Mouse (Mus musculus) erythroblast, embryonic 14.5 days (primary cell): ENCODE results near the gene Agmo. TPM values are rescaled to one million over a fixed set of nuclear protein-coding genes. Genes with fewer than 3 reads are reported as not detected.

ENCODE experiments used
- H3K27me3 ChIP-seq: 2 replicates; pipeline ENCODE4 v1.6.1; 2012; ENCODE audit warnings: inconsistent platforms; ENCODE audit not compliant: control insufficient read depth
- H3K36me3 ChIP-seq: 2 replicates; pipeline ENCODE4 v1.6.1; 2012; ENCODE audit warnings: mild to moderate bottlenecking, inconsistent platforms; ENCODE audit not compliant: control insufficient read depth
- H3K4me1 ChIP-seq: 2 replicates; pipeline ENCODE4 v1.6.1; 2012; ENCODE audit warnings: inconsistent platforms; ENCODE audit not compliant: control insufficient read depth
- H3K4me3 ChIP-seq: replicated peaks from 2 replicates; pipeline ENCODE3; 2012; ENCODE audit warnings: moderate library complexity, mild to moderate bottlenecking, inconsistent platforms
- H3K9me3 ChIP-seq: 2 replicates; pipeline ENCODE4 v1.6.1; 2012; ENCODE audit warnings: low read length, inconsistent platforms, mixed read lengths; ENCODE audit not compliant: control insufficient read depth
- GATA1 ChIP-seq: IDR thresholded peaks from 2 replicates; pipeline ENCODE4 v1.6.1; 2012; ENCODE audit warnings: low read length, inconsistent platforms, mixed read lengths
- TAL1 ChIP-seq: IDR thresholded peaks from 3 replicates; pipeline ENCODE4 v1.6.1; 2012; ENCODE audit warnings: low read length, inconsistent platforms, mixed read lengths
- polyA plus RNA-seq: library from polyadenylated mRNA; stranded (reverse); fragments of >175 nt; gene quantifications from 2 replicates; pipeline ENCODE4 v1.2.3, GENCODE M21; 2012

The Agmo gene
- polyA plus RNA-seq, 1 experiment: not detected

DNA sequence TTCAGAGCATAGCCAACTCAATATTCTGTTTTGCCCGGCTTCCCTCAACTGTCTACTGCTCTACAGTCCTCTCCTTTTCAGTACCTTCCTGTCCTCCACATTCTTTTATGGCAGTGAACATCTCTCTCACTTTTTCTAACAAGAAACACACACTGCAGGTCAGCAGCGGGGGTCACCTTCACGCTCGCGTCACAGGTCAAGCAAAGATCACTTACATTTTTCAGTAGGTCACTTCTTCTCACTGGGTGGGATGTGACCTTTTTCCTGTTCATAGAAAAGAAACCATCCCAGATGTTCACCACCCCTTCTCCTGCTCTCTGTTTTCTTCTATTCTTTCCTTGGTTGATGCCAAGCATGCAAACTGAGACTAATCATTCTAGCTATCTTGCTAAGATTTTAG lies 230.2 kb downstream of the Agmo start:
- no peak overlapping the region for H3K4me3 ChIP-seq
- no peaks in the 10 kb centered on the region for H3K9me3 ChIP-seq
- H3K36me3 ChIP-seq: no peaks in the 10 kb centered on the region; the same call in 1 of the 2 replicates
- H3K4me1 ChIP-seq: no peaks in the 10 kb centered on the region
- TF ChIP-seq TAL1 (no peak), GATA1 (no peak)
- no peaks in the 10 kb centered on the region for H3K27me3 ChIP-seq

GRCm38 (mm10) chr12:37476849-37477248 lies 235.4 kb downstream of the Agmo start:
- Histone ChIP-seq H3K9me3 (no peaks in the 10 kb centered on the region), H3K4me1 (no peaks in the 10 kb centered on the region), H3K27me3 (no peaks in the 10 kb centered on the region), H3K36me3 (no peaks in the 10 kb centered on the region; the same call in 1 of the 2 replicates), H3K4me3 (no peak overlapping the region)
- TF ChIP-seq TAL1 (no peak), GATA1 (no peak)

DNA sequence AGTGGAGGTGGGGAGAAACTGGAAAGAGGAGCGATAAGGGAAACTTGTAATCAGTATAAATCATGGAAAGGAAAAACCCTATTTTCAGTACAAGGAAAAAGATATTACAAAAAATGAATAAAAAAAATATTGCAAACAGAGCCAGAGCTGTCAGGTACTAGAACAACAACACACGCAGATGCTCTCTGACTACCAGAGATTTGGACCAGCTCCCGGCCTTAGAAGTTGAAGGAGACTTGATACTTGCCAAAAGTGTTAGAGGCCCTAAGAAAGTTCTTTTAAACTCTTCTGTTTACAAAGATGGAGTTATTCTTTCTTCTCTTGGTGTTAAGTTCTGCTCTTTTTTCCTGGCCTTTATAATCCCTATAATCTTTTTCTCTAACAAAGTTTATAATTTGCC lies 246.6 kb downstream of the Agmo start:
- Histone ChIP-seq H3K9me3 (no peaks in the 10 kb centered on the region), H3K27me3 (no peaks in the 10 kb centered on the region), H3K4me1 (no peaks in the 10 kb centered on the region), H3K36me3 (no peaks in the 10 kb centered on the region), H3K4me3 (no peak overlapping the region)
- TF ChIP-seq TAL1 (no peak), GATA1 (no peak)

- H3K4me3 ChIP-seq: no peak overlapping the region
- TF ChIP-seq TAL1 (no peak), GATA1 (no peak)
- H3K27me3 ChIP-seq: no peaks in the 10 kb centered on the region
- H3K9me3 ChIP-seq: no peaks in the 10 kb centered on the region
- no peaks in the 10 kb centered on the region for H3K4me1 ChIP-seq
- H3K36me3 ChIP-seq: no peaks in the 10 kb centered on the region
Observed at GRCm38 (mm10) chr12:37498871-37499270, 257.4 kb downstream of the Agmo start.

DNA sequence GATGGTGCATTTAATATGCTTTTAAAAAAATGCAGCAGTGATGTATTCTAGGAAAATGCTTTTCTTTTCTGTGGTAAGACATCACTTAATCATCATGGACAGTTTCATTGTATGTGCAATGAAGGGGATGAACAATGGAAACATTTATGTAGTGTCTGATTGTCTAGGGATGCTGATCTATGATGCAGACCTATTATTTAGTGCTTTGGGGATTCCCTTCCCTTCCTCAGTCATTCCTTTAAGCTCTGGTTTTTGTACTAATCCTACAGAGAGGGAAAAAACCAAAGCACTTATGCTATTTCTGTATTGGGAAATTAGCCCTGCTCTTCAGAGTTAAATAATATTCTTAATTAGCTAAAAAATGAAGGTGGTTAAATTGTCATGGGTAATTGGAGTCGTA lies 266.0 kb downstream of the Agmo start:
- no peaks in the 10 kb centered on the region for H3K27me3 ChIP-seq
- no peaks in the 10 kb centered on the region for H3K9me3 ChIP-seq
- no peaks in the 10 kb centered on the region for H3K4me1 ChIP-seq
- TF ChIP-seq GATA1: no peak
- TF ChIP-seq TAL1: no peak
- H3K4me3 ChIP-seq: no peak overlapping the region
- H3K36me3 ChIP-seq: no peaks in the 10 kb centered on the region

GRCm38 (mm10) chr12:37507826-37508225 lies 266.4 kb downstream of the Agmo start:
- Histone ChIP-seq H3K27me3 (no peaks in the 10 kb centered on the region), H3K4me3 (no peak overlapping the region), H3K9me3 (no peaks in the 10 kb centered on the region), H3K4me1 (no peaks in the 10 kb centered on the region), H3K36me3 (no peaks in the 10 kb centered on the region)
- TF ChIP-seq GATA1 (no peak), TAL1 (no peak)

- no peaks in the 10 kb centered on the region for H3K27me3 ChIP-seq
- no peaks in the 10 kb centered on the region for H3K36me3 ChIP-seq
- no peak overlapping the region for H3K4me3 ChIP-seq
- no peak for TF ChIP-seq GATA1
- TF ChIP-seq TAL1: no peak
- H3K9me3 ChIP-seq: peaks cover 4% of the 10 kb centered on the region
- H3K4me1 ChIP-seq: no peaks in the 10 kb centered on the region
Observed at GRCm38 (mm10) chr12:37521772-37522171, 280.3 kb downstream of the Agmo start.

GRCm38 (mm10) chr12:37524662-37525061 lies 283.2 kb downstream of the Agmo start:
- H3K9me3 ChIP-seq: peaks cover 8% of the 10 kb centered on the region
- H3K36me3 ChIP-seq: no peaks in the 10 kb centered on the region
- no peak for TF ChIP-seq GATA1
- no peak for TF ChIP-seq TAL1
- no peaks in the 10 kb centered on the region for H3K4me1 ChIP-seq
- H3K27me3 ChIP-seq: no peaks in the 10 kb centered on the region
- no peak overlapping the region for H3K4me3 ChIP-seq

- no peak overlapping the region for H3K4me3 ChIP-seq
- no peaks in the 10 kb centered on the region for H3K4me1 ChIP-seq
- H3K27me3 ChIP-seq: no peaks in the 10 kb centered on the region
- no peak for TF ChIP-seq GATA1
- H3K36me3 ChIP-seq: no peaks in the 10 kb centered on the region
- no peaks in the 10 kb centered on the region for H3K9me3 ChIP-seq
Observed at GRCm38 (mm10) chr12:37540994-37541393, 299.6 kb downstream of the Agmo start.

DNA sequence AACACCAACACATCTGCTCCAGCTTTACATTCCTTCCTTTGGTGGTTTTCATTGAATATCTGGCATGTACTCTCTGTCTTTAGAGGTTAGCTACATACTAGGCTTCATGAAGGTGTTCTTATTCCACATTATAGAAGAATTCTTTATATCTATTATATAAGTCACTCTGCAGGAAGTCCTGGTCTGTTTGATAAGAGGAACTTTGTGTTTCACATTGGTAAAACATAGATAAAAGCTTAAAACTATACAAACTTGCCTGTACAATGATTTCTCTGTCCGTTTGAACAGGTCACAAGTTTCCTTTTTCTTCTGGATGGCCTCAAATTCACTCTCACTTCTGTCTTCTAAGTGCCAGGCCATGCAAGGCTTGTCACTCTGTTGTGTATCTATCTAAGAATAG lies 316.8 kb downstream of the Agmo start:
- H3K9me3 ChIP-seq: no peaks in the 10 kb centered on the region
- no peak for TF ChIP-seq TAL1
- no peak for TF ChIP-seq GATA1
- no peaks in the 10 kb centered on the region for H3K36me3 ChIP-seq
- H3K4me3 ChIP-seq: no peak overlapping the region
- H3K4me1 ChIP-seq: no peaks in the 10 kb centered on the region
- H3K27me3 ChIP-seq: no peaks in the 10 kb centered on the region
